Comparison of ENCODE assay signal across 8 mouse cellular contexts in genomic region chr17:28223561-28224391, GRCm38 (mm10). TPM values are rescaled to one million over a fixed set of nuclear protein-coding genes. Genes with fewer than 3 reads are reported as not detected.
DNase-seq lines count a peak whose midpoint lies in the region; ATAC-seq lines count a peak whose summit lies in the region.

No protein-coding gene starts in this region.

- H3K36me3 ChIP-seq in intestine, embryonic 15.5 days = no peaks in the 10 kb centered on the region
- no peaks in the 10 kb centered on the region for H3K36me3 ChIP-seq in midbrain, embryonic 10.5 days

- H3K9ac ChIP-seq in intestine, embryonic 15.5 days = peak overlapping the region; percentile 65

- peaks cover 16% of the 10 kb centered on the region; the same call in 1 of the 2 replicates for H3K4me1 ChIP-seq in intestine, embryonic 15.5 days (replicated peaks)
- H3K4me1 ChIP-seq in midbrain, embryonic 10.5 days = peaks cover 30% of the 10 kb centered on the region

- H3K4me3 ChIP-seq in intestine, embryonic 15.5 days (replicated peaks) = peak overlapping the region; percentile 48
- H3K4me3 ChIP-seq in midbrain, embryonic 10.5 days = peak overlapping the region; percentile 69

- H3K27me3 ChIP-seq in intestine, embryonic 15.5 days (replicated peaks) = no peaks in the 10 kb centered on the region
- peaks cover 33% of the 10 kb centered on the region for H3K27me3 ChIP-seq in midbrain, embryonic 10.5 days (ENCODE audit: low read depth, poor library complexity, severe bottlenecking)

- intact Hi-C loops in left cerebral cortex, postnatal 36 days (cut with DNase I) = no loop called here

- H3K9me3 ChIP-seq in intestine, embryonic 15.5 days = no peaks in the 10 kb centered on the region
- H3K9me3 ChIP-seq in midbrain, embryonic 10.5 days (replicated peaks) = no peaks in the 10 kb centered on the region

- H3K4me2 ChIP-seq in intestine, embryonic 15.5 days (replicated peaks) = peak overlapping the region; percentile 95

- H3K27ac ChIP-seq in intestine, embryonic 15.5 days = peak overlapping the region; percentile 66
- H3K27ac ChIP-seq in midbrain, embryonic 10.5 days (replicated peaks) = peak overlapping the region; percentile 89

- peak; percentile 94 for ATAC-seq in intestine, embryonic 15.5 days

- peak; percentile 97 for DNase-seq in adrenal gland, postnatal 10 days
- DNase-seq in embryo, embryonic 11.5 days (ENCODE audit: low read depth, low spot score) = peak; percentile 74
- DNase-seq in gastrocnemius, postnatal 25 days = peak; percentile 98
- DNase-seq in left cerebral cortex, postnatal 36 days (ENCODE audit: low spot score in 2 of 2) = peak; percentile 84 to 87
- peak; percentile 93 for DNase-seq in midbrain, embryonic 10.5 days (ENCODE audit: low spot score)
- DNase-seq in right cerebral cortex, postnatal 36 days (ENCODE audit: low spot score in 2 of 2) = peak; percentile 77 to 86
- DNase-seq in urinary bladder, postnatal 4 days (ENCODE audit: low spot score in 2 of 2) = peak; percentile 90 to 93

- under 1% methylated on average over 46 of the region's 46 CpGs for WGBS in intestine, embryonic 15.5 days
- under 1% methylated on average over 46 of the region's 46 CpGs for WGBS in midbrain, embryonic 10.5 days

RNA-seq across cellular contexts. Expression of gene Ppard, which starts 8.7 kb away (rescaled TPM):
- total RNA-seq in adrenal gland, postnatal 10 days (2021) = 10 to 100 TPM; 29.8 to 30.2 TPM
- 10 to 100 TPM; 29.1 to 30.2 TPM for total RNA-seq in gastrocnemius, postnatal 25 days (2021)
- 1.8 and 1.9 TPM in 2 replicates for polyA plus RNA-seq in intestine, embryonic 15.5 days (2015; fragmentation: Nextera tagmentation; extraction: Ambion mirVana)
- total RNA-seq in left cerebral cortex, postnatal 36 days (2021) = 10 to 100 TPM; 28.7 to 30.2 TPM
- polyA plus RNA-seq in midbrain, embryonic 10.5 days (2016; fragmentation: Nextera tagmentation; extraction: Ambion mirVana) = 1.5 and 1.7 TPM in 2 replicates

RNA-seq across cellular contexts. Expression of gene Def6, which starts 16.2 kb away (rescaled TPM):
- 1 to 10 TPM; 4.7 to 6.7 TPM for total RNA-seq in adrenal gland, postnatal 10 days (2021)
- 1 to 10 TPM in 1 of 2 experiments, under 1 TPM in 1; 0.97 to 1.9 TPM for total RNA-seq in gastrocnemius, postnatal 25 days (2021)
- polyA plus RNA-seq in intestine, embryonic 15.5 days (2015; fragmentation: Nextera tagmentation; extraction: Ambion mirVana) = 3.4 and 4.3 TPM in 2 replicates
- 1 to 10 TPM; 2.6 TPM for total RNA-seq in left cerebral cortex, postnatal 36 days (2021)
- 3.1 TPM in 2 replicates for polyA plus RNA-seq in midbrain, embryonic 10.5 days (2016; fragmentation: Nextera tagmentation; extraction: Ambion mirVana)

RNA-seq across cellular contexts. Expression of gene Zfp523, which starts 46.8 kb away (rescaled TPM):
- total RNA-seq in adrenal gland, postnatal 10 days (2021) = 10 to 100 TPM; 31.3 to 39.3 TPM
- 10 to 100 TPM; 11.4 to 11.6 TPM for total RNA-seq in gastrocnemius, postnatal 25 days (2021)
- polyA plus RNA-seq in intestine, embryonic 15.5 days (2015; fragmentation: Nextera tagmentation; extraction: Ambion mirVana) = 25.7 and 28.1 TPM in 2 replicates
- total RNA-seq in left cerebral cortex, postnatal 36 days (2021) = 100 to 1,000 TPM; 102 to 116 TPM
- 32.4 and 38.0 TPM in 2 replicates for polyA plus RNA-seq in midbrain, embryonic 10.5 days (2016; fragmentation: Nextera tagmentation; extraction: Ambion mirVana)

Comparison
In these comparisons a context has a peak if more than half of its experiments do, and no peak if none do; other contexts are left out.
1. Peak in every context shown above with its lines: DNase-seq, ATAC-seq, H3K4me3 ChIP-seq and H3K27ac ChIP-seq.